Mouse (Mus musculus) fat pad, adult 2 months (tissue): ENCODE results near the gene Rtp3.

Source experiments
- DNase-seq: peaks from one replicate; pipeline ENCODE4 v3.0.0-alpha.2; 2011; ENCODE audit warnings: low read depth, low spot score; ENCODE audit errors: extremely low read depth

The Rtp3 gene

GRCm38 (mm10) chr9:110982351-110982750 lies 8.0 kb downstream of the Rtp3 start:
- DNase-seq: no peak

GRCm38 (mm10) chr9:110979411-110979810 lies 11.0 kb downstream of the Rtp3 start:
- DNase-seq: no peak

GRCm38 (mm10) chr9:110965910-110966231 lies 24.5 kb downstream of the Rtp3 start:
- DNase-seq: no peak

- no peak for DNase-seq
Measured at GRCm38 (mm10) chr9:110965062-110965909, 25.1 kb downstream of the Rtp3 start.

- no peak for DNase-seq
Measured at GRCm38 (mm10) chr9:110963566-110964115, 26.7 kb downstream of the Rtp3 start.

- DNase-seq: no peak
Measured at GRCm38 (mm10) chr9:110961386-110961785, 29.0 kb downstream of the Rtp3 start.

- DNase-seq: no peak
Measured at GRCm38 (mm10) chr9:110960230-110961149, 29.9 kb downstream of the Rtp3 start.

- no peak for DNase-seq
Measured at GRCm38 (mm10) chr9:110959669-110960068, 30.7 kb downstream of the Rtp3 start.

- DNase-seq: no peak
Measured at GRCm38 (mm10) chr9:110955962-110956361, 34.4 kb downstream of the Rtp3 start.

- DNase-seq: no peak
Measured at GRCm38 (mm10) chr9:110954681-110955445, 35.5 kb downstream of the Rtp3 start.

GRCm38 (mm10) chr9:110953550-110954461 lies 36.6 kb downstream of the Rtp3 start:
- no peak for DNase-seq

- DNase-seq: no peak
Measured at GRCm38 (mm10) chr9:110952931-110953549, 37.3 kb downstream of the Rtp3 start.

GRCm38 (mm10) chr9:110952398-110952797 lies 38.0 kb downstream of the Rtp3 start:
- no peak for DNase-seq

- no peak for DNase-seq
Measured at GRCm38 (mm10) chr9:110951866-110952265, 38.5 kb downstream of the Rtp3 start.

- DNase-seq: no peak
Measured at GRCm38 (mm10) chr9:110951397-110951796, 39.0 kb downstream of the Rtp3 start, which contains the start of gene Lrrc2. Gene Lrrc2, plus strand, starts transcription at chr9:110951545.

- no peak for DNase-seq
Measured at GRCm38 (mm10) chr9:110950109-110950508, 40.3 kb downstream of the Rtp3 start.

GRCm38 (mm10) chr9:110948813-110949310 lies 41.5 kb downstream of the Rtp3 start:
- no peak for DNase-seq

GRCm38 (mm10) chr9:110947900-110948299 lies 42.5 kb downstream of the Rtp3 start:
- DNase-seq: no peak

GRCm38 (mm10) chr9:110947261-110947661 lies 43.1 kb downstream of the Rtp3 start:
- no peak for DNase-seq
